Mouse (Mus musculus) megakaryocyte-erythroid progenitor cell, adult 5-6 weeks (primary cell): ENCODE results near the gene Tbc1d32. TPM values are rescaled to one million over a fixed set of nuclear protein-coding genes. Genes with fewer than 3 reads are reported as not detected.
"Not testable (repeated sequence)": the region's sequence is repeated elsewhere in the genome, so short reads cannot be mapped to it uniquely, and the experiment has no call there.

Source experiments
- ATAC-seq: replicated peaks from 2 replicates; pipeline ENCODE4 v1.8.0; 2016; ENCODE audit warnings: mild to moderate bottlenecking, inconsistent platforms; ENCODE audit not compliant: severe bottlenecking, poor library complexity, low FRiP score, low TSS enrichment
- total RNA-seq, 2 experiments: library from RNA; stranded (forward) in 1 of 2; stranded (reverse) in 1 of 2; fragments of 200-1000, 215-1000 nt in 1 of 2; fragments of >200 nt in 1 of 2; fragmentation: Nextera tagmentation in 1 of 2; gene quantifications; 2 replicates each; pipeline ENCODE4 v1.2.3; 2014 to 2017

The Tbc1d32 gene
- 1.9 and 3.1 TPM in 2 replicates for total RNA-seq (2014; fragmentation: Nextera tagmentation)
- 1.2 and 4.2 TPM in 2 replicates for total RNA-seq (2017)

- ATAC-seq, result peak; percentile 99
Observed at GRCm38 (mm10) chr10:56228568-56229209, at the start of gene Tbc1d32. Gene Tbc1d32 (minus strand): TSS chr10:56228689.

DNA sequence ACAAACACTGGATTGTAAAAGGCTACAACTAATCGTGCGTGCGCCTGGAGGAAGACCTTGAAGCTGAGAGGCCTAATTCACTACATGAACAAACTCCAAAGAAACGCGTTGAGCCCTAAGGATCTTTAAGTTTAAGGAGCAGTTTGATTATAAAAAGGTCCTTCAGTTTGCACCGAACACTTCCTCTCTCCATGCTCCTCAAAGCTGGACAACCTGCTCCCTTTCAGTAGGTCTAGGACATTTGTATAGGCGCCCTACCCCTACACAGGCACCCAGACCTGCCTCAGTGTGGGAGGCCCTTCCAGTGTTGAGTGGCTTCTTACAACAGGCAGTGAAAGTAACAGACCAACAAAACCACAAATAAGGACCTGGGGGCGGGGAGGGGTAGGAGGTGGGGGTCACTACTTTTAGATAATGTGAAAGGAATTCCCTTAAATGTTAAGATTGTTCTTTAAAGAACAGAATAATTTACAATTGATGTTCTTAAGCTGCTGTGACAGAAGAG lies 666 bp downstream of the Tbc1d32 start:
- no peak for ATAC-seq

DNA sequence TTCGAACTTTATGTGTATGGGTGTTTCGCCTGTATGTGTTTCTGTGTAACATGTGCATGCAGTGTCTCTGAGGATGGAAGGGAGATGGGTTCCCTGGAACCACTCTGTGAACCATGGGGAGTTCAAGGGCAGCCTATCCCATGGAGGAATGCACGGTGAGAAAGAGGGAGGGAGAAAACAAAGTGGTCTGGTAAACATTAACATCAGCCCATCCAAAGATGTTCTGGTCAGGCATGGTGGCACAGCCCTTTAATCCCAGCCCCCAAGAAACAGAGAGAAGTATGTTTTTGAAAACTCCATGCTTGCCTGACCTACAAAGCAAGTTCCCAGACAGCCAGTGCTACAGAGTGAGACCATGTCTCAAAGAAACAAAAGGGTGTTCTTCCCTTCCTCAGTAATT lies 12.7 kb downstream of the Tbc1d32 start:
- no peak for ATAC-seq

GRCm38 (mm10) chr10:56210343-56210742 lies 18.1 kb downstream of the Tbc1d32 start:
- no peak for ATAC-seq

- ATAC-seq, result no peak
Observed at GRCm38 (mm10) chr10:56206802-56207404, 21.6 kb downstream of the Tbc1d32 start.

DNA sequence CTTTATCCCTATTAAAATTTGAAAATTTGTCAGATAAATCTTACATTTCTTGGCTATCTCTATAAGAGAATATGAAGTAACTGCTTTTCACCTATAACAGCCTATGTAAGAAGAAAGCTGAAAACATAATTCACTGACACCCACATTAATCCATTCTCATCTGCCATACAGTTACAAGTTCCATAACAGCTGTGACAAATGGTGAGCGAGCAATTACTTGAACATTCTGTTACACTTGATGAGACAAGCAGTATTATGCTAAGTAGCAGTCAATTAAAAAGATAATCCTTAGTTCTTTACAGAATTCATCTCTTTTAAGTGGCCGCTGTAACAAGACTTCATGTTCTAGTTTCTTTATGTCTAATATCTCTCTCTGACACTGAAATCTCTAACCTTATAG lies 24.1 kb downstream of the Tbc1d32 start:
- no peak for ATAC-seq

DNA sequence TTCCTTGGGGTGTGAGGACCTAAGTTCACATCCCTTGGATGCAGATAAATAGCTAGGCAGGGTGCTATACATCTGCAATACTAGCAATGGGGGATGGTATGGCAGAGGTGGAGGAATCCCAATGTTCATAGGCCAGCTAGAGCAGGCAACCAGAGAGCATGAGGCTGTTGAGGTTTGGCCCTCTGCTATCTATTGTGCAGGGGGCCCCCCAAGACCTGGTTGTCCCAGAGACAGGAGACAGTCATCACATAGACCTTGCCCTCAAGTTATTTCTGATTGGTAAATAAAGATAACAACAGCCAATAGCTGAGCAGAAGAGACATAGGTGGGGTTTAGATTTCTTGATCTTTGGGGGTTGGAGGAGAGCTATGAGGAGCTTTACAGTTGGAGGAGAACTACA lies 28.6 kb downstream of the Tbc1d32 start:
- no peak for ATAC-seq

GRCm38 (mm10) chr10:56198691-56199090 lies 29.8 kb downstream of the Tbc1d32 start:
- no peak for ATAC-seq

DNA sequence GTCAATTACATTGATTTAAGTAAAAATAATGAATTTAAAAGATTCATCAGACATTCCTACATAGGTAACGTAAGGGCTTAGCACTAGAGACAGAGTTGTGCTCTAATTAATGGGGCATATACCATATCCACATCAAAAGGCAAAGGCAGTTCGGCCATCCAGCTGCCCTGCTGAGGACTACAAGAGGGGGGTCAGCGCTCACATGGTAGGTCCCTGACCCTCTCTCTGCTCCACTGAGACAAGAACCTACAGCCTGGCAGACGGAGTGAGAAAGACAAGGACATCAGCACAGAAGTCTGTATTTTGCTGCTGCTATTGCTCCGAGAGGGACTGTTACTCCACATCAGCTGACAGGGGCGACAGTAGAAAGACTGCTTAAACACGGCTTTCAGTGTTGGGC lies 34.2 kb downstream of the Tbc1d32 start:
- ATAC-seq, result no peak

GRCm38 (mm10) chr10:56181727-56182126 lies 46.8 kb downstream of the Tbc1d32 start:
- no peak for ATAC-seq

- ATAC-seq, result no peak
Observed at GRCm38 (mm10) chr10:56173184-56173583, 55.3 kb downstream of the Tbc1d32 start.

- not testable (repeated sequence) for ATAC-seq
Observed at GRCm38 (mm10) chr10:56167721-56168120, 60.8 kb downstream of the Tbc1d32 start.

DNA sequence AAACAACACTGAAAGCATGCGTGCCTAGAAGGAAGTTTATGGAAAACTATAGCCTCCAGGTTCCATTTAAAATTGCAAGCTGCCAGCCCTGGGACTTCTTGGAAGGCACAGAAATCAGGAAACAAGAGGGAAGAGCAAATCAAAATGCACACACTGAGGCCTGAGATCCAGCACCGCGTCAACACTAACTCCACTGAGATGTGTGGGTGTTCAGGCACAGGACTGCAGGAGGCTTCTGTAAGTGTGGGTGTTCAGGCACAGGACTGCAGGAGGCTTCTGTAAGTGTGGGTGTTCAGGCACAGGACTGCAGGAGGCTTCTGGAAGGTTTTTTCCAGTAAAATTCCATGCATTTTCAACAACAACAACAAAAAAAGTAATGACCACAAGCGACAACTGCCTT lies 62.7 kb downstream of the Tbc1d32 start:
- ATAC-seq, result no peak

DNA sequence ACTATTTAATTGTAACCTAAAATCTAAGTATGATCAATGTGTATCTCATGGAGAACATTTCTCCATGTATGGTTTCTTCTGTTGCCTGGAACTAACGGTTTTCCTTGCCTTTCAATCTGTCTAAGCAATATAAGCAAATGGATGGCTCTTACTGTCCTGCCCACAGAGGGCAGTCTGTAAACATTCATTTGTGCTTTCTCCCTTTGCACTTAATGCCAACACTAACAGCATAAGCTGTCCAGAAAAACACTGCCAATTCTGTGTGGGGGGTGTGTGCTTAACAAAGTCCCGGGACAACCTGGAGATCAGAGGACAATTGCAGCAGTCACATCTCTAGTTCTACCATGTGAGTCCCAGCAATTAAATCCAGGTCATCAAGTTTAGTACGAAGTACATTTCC lies 64.1 kb downstream of the Tbc1d32 start:
- no peak for ATAC-seq

GRCm38 (mm10) chr10:56158748-56159147 lies 69.7 kb downstream of the Tbc1d32 start:
- no peak for ATAC-seq

GRCm38 (mm10) chr10:56158207-56158606 lies 70.3 kb downstream of the Tbc1d32 start:
- ATAC-seq, result no peak

DNA sequence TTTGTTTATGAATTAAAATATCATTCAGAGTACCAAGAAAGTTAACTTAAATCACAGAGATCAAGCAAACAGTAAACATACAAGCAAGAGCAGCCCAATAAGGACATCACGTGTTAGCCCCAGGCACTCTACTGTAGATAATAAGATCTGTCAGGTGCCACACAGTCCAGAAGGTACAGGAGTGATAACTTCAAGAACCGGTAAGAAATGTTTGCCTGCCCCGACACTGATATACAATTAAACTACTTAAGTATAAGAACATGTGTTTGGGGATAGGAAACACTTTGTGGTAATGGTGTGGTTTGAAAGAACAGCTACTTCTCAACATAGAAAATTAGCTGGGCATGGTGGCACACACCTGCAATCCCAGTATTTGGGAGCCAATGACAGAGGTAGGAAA lies 71.5 kb downstream of the Tbc1d32 start:
- ATAC-seq, result peak; percentile 92

DNA sequence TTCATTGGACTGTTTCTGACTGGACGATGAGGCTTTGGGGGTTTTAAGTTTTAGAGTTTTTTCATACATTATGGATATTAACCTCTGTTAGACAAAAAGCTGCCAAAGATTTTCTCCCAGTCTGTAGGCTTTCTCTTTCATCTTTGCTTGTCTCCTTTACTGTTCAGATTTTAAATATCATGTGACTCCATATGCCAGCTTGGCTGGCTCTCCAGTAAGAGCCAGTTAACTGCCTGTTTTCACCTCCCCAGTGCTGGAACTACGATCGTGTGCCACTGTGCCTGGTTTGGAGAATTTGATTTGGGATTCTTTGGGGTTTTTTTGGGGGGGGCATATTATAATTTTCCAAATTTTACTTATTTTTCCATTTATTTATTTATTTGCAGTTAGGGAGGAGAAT lies 79.6 kb downstream of the Tbc1d32 start:
- ATAC-seq, result no peak

DNA sequence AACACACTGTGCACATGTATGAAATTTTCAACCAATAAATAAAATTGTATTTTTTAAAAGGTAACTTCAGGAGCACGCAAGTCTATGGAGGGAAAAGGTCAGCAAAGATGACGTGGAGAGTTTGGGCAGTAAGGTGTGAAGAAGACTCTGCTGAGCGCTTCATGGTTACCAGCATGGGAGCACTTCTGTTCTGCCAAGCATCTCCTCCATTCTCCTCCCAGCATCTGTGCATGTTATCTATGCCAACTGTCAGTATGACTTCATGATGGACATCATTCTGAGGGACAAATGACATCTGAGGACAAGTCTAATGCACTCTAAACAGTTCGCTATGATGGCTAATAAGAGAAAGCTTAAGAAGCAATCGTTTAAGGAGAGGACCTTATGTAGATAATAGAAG lies 91.3 kb downstream of the Tbc1d32 start:
- no peak for ATAC-seq

DNA sequence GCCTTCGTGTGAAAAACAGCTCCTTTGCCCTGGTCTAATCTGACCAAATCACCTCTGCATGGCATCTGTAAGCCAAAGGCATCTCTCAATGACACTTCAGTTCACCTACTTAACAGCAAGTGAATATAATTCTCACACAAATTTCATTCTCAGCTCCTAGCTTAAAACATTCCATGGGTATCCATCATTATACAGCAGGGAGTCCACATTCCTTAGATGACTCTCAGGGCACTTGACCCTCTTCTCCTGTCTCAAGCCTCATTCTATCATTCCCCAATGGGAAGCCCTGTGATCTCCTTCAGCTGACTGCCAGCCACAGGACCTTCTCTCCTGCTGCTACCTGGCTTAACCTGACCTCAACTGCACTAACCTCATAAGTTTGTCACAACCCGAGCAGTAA lies 98.8 kb downstream of the Tbc1d32 start:
- ATAC-seq, result no peak

- peak; percentile 57; the same call in 1 of the 2 replicates for ATAC-seq
Observed at GRCm38 (mm10) chr10:56126972-56127371, 101.5 kb downstream of the Tbc1d32 start.
